Mouse (Mus musculus) stomach, postnatal 0 days (tissue): ENCODE results near the gene Csrp3. TPM values are rescaled to one million over a fixed set of nuclear protein-coding genes. Genes with fewer than 3 reads are reported as not detected.
A peak's percentile ranks its signal among the peaks of the same experiment; 100 is the strongest.

Experiments
- ATAC-seq: fragments of 200-750 bp; cut with Nextera tagmentation; 2 replicates; pipeline ENCODE4 v1.8.0; 2017; ENCODE audit not compliant: low FRiP score, low TSS enrichment
- DNase-seq: peaks from one replicate; pipeline ENCODE4 v3.0.0-alpha.2; 2016; ENCODE audit warnings: low spot score
- H3K27ac ChIP-seq: fragments of 300-500 bp; sonication (generic); replicated peaks from 2 replicates; pipeline ENCODE4 v1.5.1; 2014; ENCODE audit warnings: mild to moderate bottlenecking, control low read depth
- H3K27me3 ChIP-seq: fragments of 300-500 bp; sonication (generic); 2 replicates; pipeline ENCODE4 v1.6.1; 2014; ENCODE audit warnings: low read length; ENCODE audit not compliant: control insufficient read depth, insufficient read depth
- H3K36me3 ChIP-seq: fragments of 300-500 bp; sonication (generic); 2 replicates; pipeline ENCODE4 v1.6.1; 2014; ENCODE audit warnings: low read length, mixed read lengths; ENCODE audit not compliant: control insufficient read depth, insufficient read depth
- H3K4me1 ChIP-seq: fragments of 300-500 bp; sonication (generic); replicated peaks from 2 replicates; pipeline ENCODE4 v1.6.1; 2014; ENCODE audit warnings: antibody characterized with exemption; ENCODE audit not compliant: control insufficient read depth, insufficient read depth
- H3K4me2 ChIP-seq: fragments of 300-500 bp; sonication (generic); replicated peaks from 2 replicates; pipeline ENCODE4 v1.6.1; 2014; ENCODE audit warnings: low read depth, mild to moderate bottlenecking, control low read depth, moderate library complexity
- H3K4me3 ChIP-seq: fragments of 300-500 bp; sonication (generic); 2 replicates; pipeline ENCODE4 v1.5.1; 2014; ENCODE audit warnings: low read depth, low read length, control low read depth
- H3K9ac ChIP-seq: fragments of 300-500 bp; sonication (generic); 2 replicates; pipeline ENCODE4 v1.6.1; 2014; ENCODE audit warnings: mild to moderate bottlenecking, low read length, control low read depth, mixed read lengths
- H3K9me3 ChIP-seq: fragments of 300-500 bp; sonication (generic); 2 replicates; pipeline ENCODE4 v1.6.1; 2016; ENCODE audit warnings: low read length; ENCODE audit not compliant: control insufficient read depth
- CTCF ChIP-seq: IDR thresholded peaks from 2 replicates; pipeline ENCODE4 v1.5.1; 2016; ENCODE audit warnings: antibody characterized with exemption, low read depth, mild to moderate bottlenecking, moderate library complexity
- EP300 ChIP-seq: optimal IDR thresholded peaks from 2 replicates; pipeline ENCODE3; 2016; ENCODE audit warnings: antibody characterized with exemption
- WGBS: fragments of 180-500 bp; shearing (Covaris S2); extraction: QIAGEN DNeasy Blood & Tissue Kit; methylation state at CpG from one replicate; pipeline ENCODE4 v1.1.7; 2014; 5-methylcytosine and 5-hydroxymethylcytosine counted together
- polyA plus RNA-seq: library from polyadenylated mRNA; unstranded; fragments of >200 nt; fragmentation: Nextera tagmentation; extraction: Ambion mirVana; gene quantifications from 2 replicates; pipeline ENCODE4 v1.2.1, GENCODE M21; 2015

Gene Csrp3
- polyA plus RNA-seq, 1 experiment from 2014 or later: 0.22 TPM

DNA sequence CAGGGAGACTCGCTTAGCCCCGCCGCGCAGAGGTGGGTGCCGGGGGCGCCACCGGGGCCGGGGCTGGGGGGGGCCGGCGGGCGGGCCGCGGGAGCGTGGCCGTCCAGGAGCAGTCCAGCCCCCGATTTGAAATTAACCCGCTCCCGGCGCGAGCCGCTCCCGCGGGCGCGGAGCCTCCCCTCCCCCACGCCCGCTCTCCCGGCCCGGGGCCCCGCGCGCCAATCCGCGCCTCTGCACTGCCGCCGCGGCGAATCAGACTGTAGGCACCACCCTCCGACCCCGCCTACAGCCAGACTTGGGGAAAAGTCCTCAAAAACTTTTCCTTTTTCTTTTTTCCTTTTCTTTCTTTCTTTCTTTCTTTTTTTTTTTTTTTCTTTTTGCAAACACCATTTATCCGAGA, 33.7 kb upstream of the Csrp3 start, which contains the start of gene E2f8:
Gene E2f8, minus strand, starts transcription at position 111 of the 400 bp plus-strand sequence.
- 0% methylated on average over 32 of the region's 41 CpGs for WGBS
- peak within 1 kb of the TSS; percentile 66 for H3K9ac ChIP-seq
- TF ChIP-seq EP300: no peak
- no peak for TF ChIP-seq CTCF
- peak within 1 kb of the TSS; percentile 97 for H3K4me2 ChIP-seq
- H3K9me3 ChIP-seq: no peaks in the 10 kb centered on the region
- no peaks in the 10 kb centered on the region for H3K4me1 ChIP-seq
- ATAC-seq (peak; percentile 78), DNase-seq (peak; percentile 86)
- no peaks in the 10 kb centered on the region for H3K27me3 ChIP-seq
- peak within 1 kb of the TSS; percentile 74 for H3K27ac ChIP-seq
- H3K4me3 ChIP-seq: peak within 1 kb of the TSS; percentile 82
- H3K36me3 ChIP-seq: no peaks in the 10 kb centered on the region

DNA sequence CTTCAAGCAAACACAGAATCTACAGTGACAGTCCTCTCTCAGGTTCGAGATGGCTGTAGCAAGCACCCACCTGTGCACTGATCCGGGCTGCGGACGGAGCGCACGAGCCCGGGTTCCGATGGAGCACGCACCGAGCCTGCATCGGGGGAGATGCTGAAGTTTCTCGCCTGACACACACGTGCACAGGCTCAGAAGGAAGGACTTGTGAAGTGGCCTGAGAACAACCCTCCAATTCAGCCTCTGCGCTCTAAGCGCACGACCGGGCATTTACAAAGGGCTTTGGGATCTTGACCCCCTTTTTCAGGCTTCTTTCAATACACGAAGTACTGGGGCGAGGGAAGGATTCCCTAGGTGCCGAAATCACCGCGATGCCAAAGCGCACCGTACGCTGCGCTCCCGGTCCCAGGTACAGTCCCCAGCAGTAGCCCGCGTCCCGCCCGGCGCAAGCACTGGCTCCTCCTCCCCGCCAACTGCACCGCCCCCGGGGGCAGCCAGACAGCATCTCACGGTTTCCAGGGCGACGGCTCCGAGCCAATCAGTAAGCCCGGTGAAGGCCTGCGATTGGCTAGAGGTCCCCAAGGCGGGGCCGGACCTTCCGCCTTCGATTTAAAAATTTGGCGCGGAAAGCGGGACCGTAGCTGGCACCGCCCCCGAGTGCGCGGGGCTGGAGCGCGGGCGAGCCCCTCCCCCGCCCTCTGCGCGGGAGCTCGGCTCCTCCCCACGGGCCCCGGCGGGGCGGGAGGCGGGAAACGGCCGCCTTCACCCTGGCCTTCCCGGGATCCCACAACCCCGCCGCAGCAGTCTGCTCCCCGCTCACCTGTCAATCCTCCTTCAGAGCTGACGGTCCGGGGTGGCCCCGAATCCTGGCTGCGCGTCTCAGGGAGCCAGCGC, 33.0 kb upstream of the Csrp3 start:
- Histone ChIP-seq H3K9me3 (no peaks in the 10 kb centered on the region), H3K4me1 (no peaks in the 10 kb centered on the region), H3K4me3 (peak overlapping the region; percentile 82), H3K4me2 (peak overlapping the region; percentile 97), H3K9ac (peak overlapping the region; percentile 66), H3K36me3 (0 out of 2 replicates have a peak, but pooled peaks cover 2% of the 10 kb centered on the region), H3K27me3 (no peaks in the 10 kb centered on the region), H3K27ac (peak overlapping the region; percentile 74)
- TF ChIP-seq EP300 (no peak), CTCF (no peak)
- peak; percentile 98 for ATAC-seq
- WGBS: 1% methylated on average over 56 of the region's 77 CpGs
- peak; percentile 99 for DNase-seq

GRCm38 (mm10) chr7:48879574-48879973, 31.7 kb upstream of the Csrp3 start:
- 0 out of 2 replicates have a peak overlapping the region, but pooled peaks have one; percentile 4 for H3K4me3 ChIP-seq
- no peak overlapping the region for H3K27ac ChIP-seq

DNA sequence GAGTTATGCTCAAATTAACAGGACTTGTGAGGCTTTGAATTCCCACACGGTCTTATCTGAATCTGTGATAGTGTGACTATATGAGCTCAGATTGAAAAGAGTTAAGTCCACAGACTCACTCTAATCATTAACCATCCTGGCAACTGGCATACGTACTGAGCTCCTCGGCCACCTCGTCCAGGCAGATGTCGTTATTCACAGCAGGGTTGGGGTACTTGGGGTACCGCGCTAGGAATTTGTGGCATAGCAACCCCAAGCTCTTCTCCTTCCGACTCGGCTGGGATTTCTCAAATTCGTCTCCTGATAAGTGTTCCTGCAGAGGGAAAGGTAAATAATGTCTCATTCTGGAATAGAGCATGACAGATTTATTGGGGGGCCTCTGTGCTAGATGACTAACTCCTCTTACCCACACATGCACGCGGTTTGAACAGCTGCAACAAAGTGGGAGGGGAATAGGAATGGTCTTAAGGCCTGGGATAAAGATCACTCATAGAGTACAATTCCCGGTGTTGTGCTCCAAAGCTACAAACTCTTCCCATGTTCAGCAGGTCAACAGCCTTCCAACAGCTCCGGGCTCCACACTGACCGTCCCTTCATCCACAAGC, 30.1 kb upstream of the Csrp3 start:
- H3K9ac ChIP-seq: 0 out of 2 replicates have a peak overlapping the region, but pooled peaks have one; percentile 4
- peaks cover 12% of the 10 kb centered on the region; the same call in 1 of the 2 replicates for H3K36me3 ChIP-seq
- H3K9me3 ChIP-seq: no peaks in the 10 kb centered on the region
- TF ChIP-seq EP300: no peak
- TF ChIP-seq CTCF: no peak
- no peak overlapping the region for H3K4me3 ChIP-seq
- ATAC-seq (no peak), DNase-seq (peak; percentile 26)
- H3K4me1 ChIP-seq: no peaks in the 10 kb centered on the region
- peak overlapping the region; percentile 58; the same call in 1 of the 2 replicates for H3K27ac ChIP-seq
- peak overlapping the region; percentile 12; the same call in 1 of the 2 replicates for H3K4me2 ChIP-seq
- H3K27me3 ChIP-seq: no peaks in the 10 kb centered on the region
- WGBS: 28% methylated on average over 15 of the region's 15 CpGs

More at GRCm38 (mm10) chr7:48879574-48879973, 31.7 kb upstream of the Csrp3 start:
- no peak for TF ChIP-seq EP300
- TF ChIP-seq CTCF: no peak
- Histone ChIP-seq H3K36me3 (peaks cover 7% of the 10 kb centered on the region; the same call in 1 of the 2 replicates), H3K27me3 (no peaks in the 10 kb centered on the region), H3K9me3 (no peaks in the 10 kb centered on the region), H3K4me2 (peak overlapping the region; percentile 28), H3K4me1 (no peaks in the 10 kb centered on the region), H3K9ac (no peak overlapping the region)
- no peak for ATAC-seq
- no peak for DNase-seq
- 44% methylated on average over 3 of the region's 3 CpGs for WGBS

GRCm38 (mm10) chr7:48876526-48876925, 28.7 kb upstream of the Csrp3 start:
- no peak for ATAC-seq
- WGBS: 68% methylated on average over 4 of the region's 4 CpGs
- Histone ChIP-seq H3K9ac (no peak overlapping the region), H3K4me3 (no peak overlapping the region), H3K4me2 (no peak overlapping the region), H3K9me3 (no peaks in the 10 kb centered on the region), H3K4me1 (no peaks in the 10 kb centered on the region), H3K36me3 (peaks cover 12% of the 10 kb centered on the region), H3K27me3 (no peaks in the 10 kb centered on the region), H3K27ac (no peak overlapping the region)
- peak; percentile 48 for DNase-seq
- TF ChIP-seq EP300 (no peak), CTCF (peak; percentile 84)

DNA sequence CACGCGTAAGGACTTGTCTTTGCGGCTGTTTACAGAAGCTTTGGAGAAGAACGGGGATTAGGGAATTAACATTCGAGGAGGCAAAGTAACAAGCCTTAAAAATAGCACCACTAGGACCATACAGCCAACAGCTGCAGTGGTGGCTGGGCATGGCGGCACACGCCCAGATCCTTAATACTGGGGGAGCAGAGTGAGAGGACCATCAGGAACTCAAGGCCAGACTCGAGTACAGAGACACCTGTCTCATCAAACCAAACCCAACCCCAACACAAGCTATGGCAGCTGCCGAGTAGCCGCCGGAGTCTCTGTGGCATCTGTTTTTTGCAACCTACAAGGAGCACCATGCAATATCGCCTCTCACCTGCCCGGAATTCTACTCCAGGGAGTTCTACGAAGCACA, 27.3 kb upstream of the Csrp3 start:
- no peak for TF ChIP-seq CTCF
- no peak for TF ChIP-seq EP300
- H3K4me3 ChIP-seq: no peak overlapping the region
- no peak overlapping the region for H3K4me2 ChIP-seq
- no peak for DNase-seq
- no peak overlapping the region for H3K9ac ChIP-seq
- H3K4me1 ChIP-seq: no peaks in the 10 kb centered on the region
- no peaks in the 10 kb centered on the region for H3K9me3 ChIP-seq
- H3K27me3 ChIP-seq: no peaks in the 10 kb centered on the region
- H3K27ac ChIP-seq: no peak overlapping the region
- ATAC-seq: no peak
- WGBS: 86% methylated on average over 14 of the region's 14 CpGs
- H3K36me3 ChIP-seq: peaks cover 18% of the 10 kb centered on the region
